Mouse (Mus musculus) urinary bladder, adult 18-20 months (tissue): ENCODE measurements around the gene Krt16.

ENCODE experiments used
- DNase-seq, 2 experiments: peaks; one replicate each; pipeline ENCODE4 v3.0.0; 2022; ENCODE audit warnings: low spot score in 2 of 2, mixed read lengths in 2 of 2

Krt16 gene

DNA sequence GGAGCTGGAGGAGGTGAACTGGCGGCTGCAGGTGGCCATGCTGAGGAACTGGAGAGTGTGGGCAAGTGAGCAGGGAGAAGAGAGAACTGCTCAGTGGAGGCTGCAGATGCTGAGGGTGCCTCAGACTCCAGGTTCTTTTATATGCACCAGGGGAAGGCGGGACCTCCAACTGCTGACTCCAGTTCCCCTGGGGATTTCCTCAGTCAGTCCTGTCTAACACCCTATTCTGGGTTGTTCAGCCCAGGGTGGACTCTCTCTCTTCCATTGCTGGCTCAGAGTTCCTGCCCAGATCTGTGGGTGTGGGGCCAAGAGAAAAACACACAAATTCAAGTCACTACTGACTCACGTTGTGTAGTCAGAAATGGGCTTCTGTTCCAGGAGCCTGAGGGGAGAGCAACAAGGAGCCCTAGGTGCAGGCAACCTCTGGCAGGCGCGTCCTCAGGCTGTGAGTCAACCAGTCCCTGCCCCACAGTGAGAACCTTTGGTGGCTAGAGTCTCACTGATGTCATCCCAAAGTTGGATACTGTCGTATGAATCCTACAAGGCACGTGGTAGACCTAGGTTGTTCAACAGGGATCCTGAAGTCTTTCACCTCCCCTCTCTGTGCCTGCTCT, at the start of gene Krt16:
Gene Krt16, minus strand, starts transcription at position 51 of the 614 bp plus-strand sequence.
- DNase-seq = no peak

DNA sequence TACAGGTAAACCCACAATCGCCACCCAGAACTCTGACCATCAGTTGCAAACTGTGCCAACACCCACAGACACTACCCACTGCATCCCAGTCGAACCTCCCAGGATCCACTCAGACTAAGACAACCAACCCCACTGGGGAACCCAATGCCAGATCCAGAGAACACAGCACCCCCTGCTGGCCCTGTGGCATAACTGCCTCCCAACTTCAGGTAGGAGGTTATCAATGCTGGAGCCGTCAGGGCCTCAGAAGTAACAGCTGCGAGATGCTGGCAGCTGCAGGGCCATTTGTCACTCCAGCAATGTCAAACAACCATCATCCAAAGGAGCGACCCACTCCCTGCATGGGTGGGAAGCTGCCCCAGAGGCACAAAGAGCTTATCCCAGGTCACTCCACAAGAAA, 49.1 kb upstream of the Krt16 start:
- DNase-seq = no peak

DNA sequence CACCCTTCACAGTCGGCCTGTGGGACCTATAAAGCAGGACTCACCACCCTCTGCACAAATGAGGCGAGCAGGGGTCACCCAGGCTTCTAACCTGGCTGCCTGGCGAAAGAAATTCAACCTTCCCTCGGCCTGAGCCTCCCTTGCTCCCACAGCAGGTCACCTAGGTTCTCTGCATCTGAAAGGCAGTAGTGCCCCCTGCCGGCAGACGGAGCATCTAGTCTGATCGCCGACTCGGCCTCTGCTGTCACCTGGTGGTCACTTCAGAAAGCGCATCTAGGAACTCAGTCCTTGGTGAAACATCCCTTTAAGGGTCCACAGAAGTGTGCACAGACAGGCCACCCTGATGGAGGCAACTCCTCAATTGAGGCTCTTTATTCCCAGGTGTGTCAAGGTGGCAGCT, 46.6 kb upstream of the Krt16 start:
- DNase-seq = peak; percentile 74 to 79

DNA sequence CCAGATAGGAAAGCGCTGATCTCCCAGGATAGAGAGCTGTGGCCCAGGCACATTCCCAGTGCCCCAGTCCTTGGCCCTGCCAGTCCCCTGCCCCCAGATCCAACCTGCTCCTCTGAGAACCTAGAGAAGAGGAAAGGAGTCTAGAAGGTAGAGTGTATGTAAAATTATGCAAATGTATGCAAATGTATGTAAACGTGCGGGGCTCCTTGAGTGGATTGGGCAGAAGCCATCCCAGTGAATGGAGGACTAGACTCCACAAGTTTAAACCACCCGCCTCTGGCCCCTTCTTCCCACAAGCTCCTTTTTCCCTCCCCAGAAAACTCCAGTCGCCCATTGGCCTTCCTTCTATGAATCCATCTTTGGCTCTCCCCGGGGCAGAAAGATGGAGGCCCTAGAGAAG, 44.2 kb upstream of the Krt16 start:
- DNase-seq = no peak

DNA sequence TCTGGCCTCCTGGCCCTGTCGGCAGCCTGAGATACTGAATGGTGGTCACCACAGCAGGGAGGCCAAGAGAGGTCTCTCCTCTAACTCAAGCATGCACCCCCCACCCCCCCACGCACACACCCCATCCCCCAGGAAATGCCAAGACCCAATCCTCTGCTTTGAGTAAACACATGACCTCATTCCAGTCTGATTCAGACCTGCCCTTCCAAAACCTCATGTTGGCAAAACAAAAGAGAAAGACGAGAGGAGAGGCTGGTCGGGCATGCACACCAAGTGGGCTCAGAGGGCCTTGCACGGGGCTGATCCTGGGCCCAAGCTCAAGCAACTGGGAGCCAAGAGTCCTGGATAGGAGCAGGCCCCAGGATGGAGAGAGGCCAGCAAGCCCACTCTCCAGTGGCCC, 41.5 kb upstream of the Krt16 start:
- peak in 1 of 2 experiments; percentile 49 for DNase-seq

DNA sequence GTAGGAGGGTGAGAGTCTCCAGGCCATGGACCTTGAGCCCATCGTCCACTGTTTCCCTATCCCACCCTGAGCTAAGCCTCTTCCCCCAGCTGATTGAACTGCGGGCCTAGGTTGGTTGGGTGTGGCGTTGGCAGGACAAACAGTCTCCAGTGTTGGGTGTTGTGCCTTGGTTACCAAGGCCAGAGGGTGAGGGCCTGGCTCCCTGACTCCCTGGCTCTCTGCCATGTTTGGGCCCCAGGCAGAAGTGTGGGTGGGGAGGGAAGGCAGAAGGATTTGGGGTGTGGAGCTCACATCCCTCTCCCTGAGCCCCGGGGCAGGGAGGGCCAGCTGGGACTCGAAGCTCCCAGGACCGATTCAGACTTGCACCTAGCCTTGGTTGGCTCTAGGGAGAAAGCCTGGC, 40.2 kb upstream of the Krt16 start:
- peak; percentile 75 to 90 for DNase-seq

DNA sequence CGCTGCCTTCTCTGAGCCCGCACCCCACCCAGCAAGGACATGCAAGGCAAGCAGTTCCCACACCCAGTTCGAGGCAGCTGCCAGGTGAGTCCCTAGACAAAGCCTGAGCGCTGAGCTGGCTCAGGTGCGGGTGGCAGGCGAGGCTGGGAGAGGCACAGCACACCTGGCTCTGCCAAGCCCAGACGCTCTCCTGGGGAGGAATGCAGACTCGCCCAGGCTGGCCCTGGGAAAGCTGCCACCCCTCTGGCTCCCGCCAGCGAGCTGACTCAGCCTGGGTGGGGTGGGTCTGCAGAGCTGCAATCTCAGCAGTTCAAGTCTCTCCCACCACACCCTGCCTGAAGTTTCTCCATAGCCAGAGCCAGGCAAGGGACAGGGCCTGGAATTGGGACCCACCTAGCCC, 38.3 kb upstream of the Krt16 start:
- peak; percentile 79 to 95 for DNase-seq

DNA sequence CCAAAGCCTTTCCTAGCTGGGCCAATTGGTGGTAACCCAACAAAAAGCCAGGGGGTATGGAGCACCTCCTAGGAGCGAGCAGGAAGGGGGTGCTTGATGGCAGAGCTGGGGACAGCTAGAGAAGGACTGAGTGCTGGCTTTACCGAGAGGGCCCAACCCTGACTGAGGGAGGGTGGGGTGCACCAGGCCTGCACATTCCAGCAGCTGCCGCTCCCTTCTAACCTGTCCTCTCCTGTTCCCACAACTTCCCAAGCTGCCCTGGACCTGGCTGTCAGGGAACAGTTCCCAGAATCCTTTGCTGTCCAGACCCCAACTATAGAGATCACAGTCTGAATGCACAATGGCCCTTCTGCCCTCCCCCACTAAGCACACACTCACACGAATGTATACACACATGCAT, 36.3 kb upstream of the Krt16 start:
- peak in 1 of 2 experiments; percentile 47 for DNase-seq

DNA sequence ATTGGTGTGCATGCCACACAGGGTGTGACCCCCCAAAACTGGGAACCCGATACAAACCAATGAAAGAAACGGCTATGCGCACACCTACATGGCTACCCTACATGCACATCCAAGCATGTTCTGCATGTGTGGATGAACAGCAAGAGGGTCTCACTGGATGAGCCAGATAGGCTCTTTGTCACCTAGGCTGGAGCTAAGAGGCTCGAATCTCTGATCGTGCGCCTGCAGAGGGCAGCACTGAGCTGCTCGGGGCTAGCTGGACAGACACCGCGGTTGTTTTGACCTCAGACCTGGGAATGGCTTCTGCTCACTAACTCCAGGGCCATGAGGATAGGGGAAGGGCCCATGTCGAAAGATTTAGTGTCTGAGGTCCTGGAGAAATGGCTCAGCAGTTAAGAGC, 33.8 kb upstream of the Krt16 start:
- DNase-seq = peak; percentile 77 to 85

DNA sequence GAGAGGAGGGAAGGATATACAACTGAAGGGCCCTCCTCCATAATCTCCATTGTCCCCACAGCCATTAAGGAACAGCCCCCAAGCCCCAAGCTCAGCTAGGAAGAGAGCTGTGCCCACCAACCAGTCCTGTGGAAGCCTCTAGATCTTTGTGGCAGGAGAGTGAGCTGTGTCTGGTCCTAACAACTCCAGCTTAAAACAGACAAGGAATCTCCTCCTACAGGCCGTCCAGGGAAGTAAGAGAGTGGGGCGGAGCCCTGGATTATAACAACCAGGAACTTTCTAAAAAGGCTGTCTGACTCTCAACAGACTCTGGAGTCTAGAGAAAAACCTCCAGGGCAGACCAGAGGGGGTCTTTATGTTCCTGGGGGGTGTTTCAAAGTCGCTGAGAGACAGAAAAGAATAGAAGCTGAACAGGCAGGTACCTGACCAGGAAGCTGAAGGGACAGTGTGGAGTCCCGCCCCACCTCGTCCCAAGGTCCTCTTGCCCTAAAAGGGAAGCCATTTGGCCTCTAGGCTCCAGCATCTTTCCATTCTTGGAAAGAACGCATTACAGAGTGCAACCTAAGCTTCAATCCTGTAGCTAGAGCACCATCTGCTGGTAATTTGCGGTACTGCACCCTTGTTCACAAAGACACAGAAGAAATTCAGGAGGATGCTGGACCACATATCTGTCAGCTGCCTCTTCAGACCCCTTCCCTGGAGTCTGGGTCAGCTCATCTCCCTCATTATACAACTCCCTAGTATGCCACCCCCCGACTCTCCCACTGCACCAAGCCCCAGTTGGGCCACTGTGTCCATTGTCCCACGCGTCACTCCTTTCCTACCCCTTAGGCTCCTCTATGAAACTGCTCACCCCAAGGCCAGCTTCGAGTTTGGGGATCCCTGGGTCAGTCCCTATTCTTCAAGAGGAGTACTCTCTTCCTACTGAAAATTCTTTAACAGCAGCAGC, 33.2 kb upstream of the Krt16 start:
- DNase-seq = peak; percentile 64 to 80

DNA sequence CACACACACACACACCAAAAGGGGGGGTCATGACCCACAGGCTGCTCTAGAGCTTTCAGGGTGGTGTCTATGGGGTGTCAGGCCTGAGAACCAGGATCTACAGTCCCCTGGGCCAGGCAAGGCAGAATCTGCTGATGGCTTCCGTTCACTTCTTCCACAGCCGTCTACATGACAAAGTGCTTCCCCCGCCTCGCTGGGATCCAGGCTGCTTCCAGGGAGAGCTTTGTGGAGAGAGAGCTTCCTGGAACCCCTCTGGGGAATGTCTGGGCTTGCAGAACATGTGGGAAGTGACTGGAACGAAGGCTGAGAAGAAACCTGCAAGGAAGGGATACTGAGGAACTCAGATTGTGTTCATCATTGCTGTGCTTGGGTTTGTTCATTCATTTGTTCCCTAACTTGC, 30.1 kb upstream of the Krt16 start:
- DNase-seq = no peak

DNA sequence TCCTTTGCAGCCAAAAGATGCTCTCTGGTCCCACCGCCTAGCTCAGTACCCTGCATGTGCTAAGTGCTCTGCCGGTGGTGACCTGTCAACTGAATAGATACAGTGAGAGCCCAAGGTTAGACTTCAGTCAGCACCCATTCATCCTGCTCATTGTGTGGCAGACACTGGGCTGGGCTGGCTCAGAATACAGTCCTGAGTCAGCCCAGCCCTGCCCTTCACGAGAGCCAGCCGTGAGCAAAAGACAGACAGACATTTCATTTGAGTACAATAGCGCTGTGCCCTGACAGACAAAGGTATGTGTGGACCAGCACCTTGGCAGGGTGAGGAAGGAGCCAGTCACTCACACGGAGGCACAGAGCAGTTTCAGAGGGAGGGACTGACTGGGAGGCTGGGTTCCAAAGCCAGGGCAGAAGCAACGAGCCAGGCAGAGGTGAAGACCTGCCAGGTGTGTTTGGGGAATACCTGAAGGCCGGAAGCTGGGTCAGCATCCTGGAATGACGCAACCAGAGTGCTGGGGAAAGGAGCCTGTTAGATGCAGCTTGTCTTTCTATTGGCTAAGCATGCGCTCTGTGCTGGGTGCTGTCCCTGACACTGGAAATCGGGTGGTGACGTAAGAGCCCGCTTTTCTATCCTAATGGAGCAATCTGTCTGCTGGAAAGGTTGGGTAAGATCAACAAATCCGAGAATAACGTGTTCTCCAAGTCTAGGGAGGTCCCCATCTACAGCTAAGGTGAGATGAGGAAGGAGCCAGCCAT, 29.2 kb upstream of the Krt16 start:
- DNase-seq = no peak

DNA sequence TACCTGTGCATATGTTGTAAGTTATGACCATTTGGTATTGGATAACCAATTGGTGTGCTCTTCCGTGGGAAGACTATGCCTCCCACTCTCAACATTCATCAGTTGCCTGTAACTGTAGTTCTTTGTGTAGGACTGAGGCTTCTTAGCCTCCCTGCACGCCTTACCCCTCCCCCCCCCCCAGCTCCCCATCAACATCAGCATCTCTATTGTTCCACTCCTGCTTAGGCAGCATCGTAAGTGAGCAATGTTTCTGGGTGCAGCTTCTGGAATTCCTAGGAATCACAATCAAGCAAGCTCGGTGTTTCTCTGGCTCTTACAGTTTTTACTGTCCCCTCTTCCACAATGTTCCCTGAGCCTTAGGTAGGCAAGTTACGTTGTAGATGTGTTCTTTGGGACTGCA, 26.8 kb upstream of the Krt16 start:
- DNase-seq = no peak

DNA sequence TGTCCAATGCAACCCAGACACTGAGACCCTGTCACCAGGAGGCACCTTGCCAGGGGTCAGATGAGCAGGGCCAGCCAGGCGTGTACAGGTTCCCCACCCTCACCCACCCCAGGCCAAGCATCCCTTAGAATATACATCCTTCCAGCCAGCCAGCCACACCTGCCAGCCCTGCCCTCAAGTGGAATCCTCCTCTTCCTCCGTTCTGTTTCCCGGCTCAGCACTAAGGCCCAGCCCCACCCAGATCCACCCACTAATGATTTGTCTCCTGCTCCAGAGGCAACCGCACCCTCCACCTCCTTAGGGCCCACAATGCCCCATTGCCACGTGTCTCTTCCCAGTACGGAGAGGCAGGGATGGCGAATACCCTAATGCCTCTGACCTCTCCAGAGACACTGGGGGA, 26.0 kb upstream of the Krt16 start:
- no peak for DNase-seq

DNA sequence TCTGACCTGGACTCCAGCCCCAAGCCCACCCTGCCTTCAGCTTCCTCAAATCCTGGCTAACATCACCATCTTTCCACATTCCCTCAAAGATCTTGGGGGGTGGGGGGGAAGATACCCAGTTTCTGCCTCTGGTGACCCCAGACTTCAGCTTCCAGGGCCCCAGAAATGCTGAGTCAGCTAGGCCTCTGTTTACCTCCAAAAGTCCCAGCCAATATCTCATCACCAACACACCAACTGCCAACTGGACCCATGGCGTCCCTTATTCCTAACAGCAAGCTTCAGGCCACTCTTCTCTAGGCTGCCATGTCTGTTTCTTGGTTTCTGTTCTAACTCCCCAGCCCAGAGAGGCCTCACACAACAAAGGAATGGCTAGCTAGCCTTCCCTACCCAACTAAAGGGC, 23.2 kb upstream of the Krt16 start:
- no peak for DNase-seq

DNA sequence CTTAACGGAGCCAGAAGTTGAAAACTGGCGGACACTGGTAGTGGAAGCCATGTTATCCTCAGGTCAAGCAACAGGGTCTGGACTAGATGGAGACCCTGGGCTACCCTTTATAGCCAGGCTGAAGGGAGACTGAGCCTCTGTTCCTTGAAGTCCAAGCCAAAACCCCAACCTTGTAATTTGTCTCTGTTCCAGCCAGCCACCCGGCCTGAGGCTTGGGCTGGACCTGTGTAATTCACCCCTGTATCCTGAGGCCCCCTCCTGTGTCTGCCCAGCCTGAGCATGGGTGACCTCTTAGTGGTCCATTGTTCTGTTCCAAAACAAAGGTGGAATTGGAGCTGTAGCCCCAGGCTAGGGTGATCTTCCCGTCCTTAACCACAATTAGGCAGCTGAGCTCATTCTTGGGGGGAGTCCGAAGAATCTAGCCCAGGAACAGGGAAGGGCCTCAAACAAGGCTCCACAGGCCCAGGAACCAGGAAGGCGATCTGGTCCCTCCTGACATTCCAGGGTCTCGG, 21.2 kb upstream of the Krt16 start, which contains the start of gene Krt42:
Gene Krt42, minus strand, starts transcription at position 51 of the 512 bp plus-strand sequence.
- no peak for DNase-seq

DNA sequence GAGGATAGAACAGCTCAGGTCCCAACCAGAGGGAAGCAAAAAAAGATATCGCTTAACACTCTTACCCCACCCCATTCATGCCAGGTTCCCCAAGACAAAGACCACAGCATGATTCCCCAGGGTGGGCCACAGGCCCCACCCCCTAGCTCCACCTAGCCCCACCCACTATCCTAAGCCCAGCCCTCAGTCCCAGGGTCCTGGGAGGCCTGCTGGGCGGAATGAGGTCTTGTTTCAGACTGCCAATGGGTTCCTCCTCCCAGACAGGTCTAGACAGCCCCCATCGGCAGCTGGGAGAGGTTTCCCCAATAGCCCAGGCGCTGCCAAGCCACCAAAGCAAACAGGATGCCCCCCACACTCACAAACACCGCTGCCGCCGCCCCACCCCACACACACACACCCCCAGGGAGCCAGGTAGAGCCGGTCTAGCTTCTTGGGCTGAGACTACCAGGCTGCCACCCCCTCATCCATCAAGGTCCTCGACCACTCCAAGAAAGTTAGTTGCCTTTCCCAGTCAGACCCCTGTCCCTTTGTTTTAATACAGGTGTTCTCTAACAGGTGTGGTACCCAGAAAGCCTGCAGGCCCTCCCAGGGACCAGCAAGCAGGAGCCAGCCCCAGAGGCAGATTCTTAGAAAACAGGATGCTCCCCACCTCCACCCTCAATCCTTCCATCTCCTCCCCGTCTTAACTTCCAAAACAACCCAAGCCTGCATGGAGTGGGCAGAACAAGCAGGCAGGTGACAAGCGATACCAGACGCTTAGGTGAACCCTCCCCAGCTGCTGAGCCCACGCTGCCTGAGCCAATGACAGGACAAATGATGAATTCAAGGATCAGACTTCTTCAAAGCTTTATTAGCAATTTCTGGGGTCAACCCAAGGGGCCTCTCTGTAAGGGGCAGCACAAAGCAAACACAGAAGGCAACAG, 13.6 kb upstream of the Krt16 start:
- no peak for DNase-seq

DNA sequence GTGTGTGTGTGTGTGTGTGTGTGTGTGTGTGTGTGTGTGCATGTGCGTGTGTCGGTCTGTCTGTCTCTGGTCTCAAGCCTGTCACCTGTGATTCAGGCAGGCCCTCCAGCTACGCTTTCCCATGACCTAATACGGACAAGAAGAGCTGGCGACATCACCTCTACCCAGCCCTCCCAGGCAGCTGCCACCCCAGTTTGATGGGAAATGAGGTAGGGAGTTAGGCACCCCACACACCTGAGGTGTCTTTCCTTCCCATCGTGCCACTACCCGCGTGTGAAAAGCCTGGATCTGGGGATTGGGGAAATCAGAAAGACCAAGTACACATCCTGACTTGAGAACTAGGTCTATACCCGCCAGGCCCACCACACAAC, 12.5 kb upstream of the Krt16 start:
- DNase-seq = no peak

DNA sequence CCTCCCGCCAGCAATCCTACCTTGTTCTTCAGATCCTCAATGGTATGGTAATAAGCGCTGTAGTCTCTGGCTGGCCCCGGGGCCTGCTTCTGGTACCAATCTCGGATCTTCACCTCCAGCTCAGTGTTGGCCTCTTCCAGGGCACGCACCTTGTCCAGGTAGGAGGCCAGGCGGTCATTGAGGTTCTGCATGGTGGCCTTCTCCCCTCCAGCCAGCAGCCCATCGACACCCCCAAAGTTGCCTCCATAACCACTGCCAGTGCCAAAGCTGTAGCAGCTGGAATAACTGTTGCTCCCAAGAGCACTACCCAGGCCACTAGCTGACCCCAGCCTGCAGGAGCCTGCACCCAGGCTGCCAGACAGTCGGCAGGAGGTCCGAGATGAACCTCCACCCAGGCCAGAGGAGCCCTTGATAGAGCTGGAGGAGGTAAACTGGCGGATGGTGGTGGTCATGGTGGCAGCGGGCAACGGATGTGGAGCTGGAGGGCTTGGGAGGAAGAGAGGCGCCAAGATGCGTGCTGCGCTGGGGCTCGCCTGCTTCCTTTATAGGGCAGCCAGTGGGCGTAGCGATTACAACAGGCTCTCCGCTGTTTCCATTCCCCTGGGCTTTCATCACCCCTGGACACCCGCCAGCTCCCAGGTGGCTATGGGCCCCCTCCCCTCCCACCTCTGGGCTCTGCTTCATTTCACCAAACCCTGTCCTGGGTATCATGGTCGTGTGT, 12.0 kb upstream of the Krt16 start, which contains the start of gene Krt17:
Gene Krt17, minus strand, starts transcription at position 516 of the 721 bp plus-strand sequence.
- DNase-seq = no peak

DNA sequence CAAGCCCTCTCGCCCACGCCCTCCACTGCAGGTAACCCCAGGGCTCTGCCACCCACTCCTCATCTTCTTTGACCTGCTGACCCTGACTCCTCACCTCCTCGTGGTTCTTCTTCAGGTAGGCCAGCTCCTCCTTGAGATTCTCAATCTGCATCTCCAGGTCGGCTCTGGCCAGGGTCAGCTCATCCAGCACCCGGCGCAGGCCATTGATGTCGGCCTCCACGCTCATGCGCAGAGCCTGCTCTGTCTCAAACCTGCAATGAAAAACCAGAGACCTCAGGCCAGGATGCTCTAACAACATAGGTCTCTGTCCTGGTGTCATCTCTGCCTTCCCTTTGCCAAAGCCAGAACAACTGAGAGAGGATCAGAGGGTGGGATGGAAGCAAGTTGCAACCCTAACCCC, 10.4 kb upstream of the Krt16 start:
- DNase-seq = no peak
